Mouse (Mus musculus): ENCODE results near the gene Clps.

Clps gene

GRCm38 (mm10) chr17:28519827-28520226, 40.7 kb downstream of the Clps start:
- in situ Hi-C loops (cut with MboI, MseI): loop anchor here (5.0 to 10.0 kb wide), 3 partner anchors 33 to 305 kb away; no protein-coding TSS in a partner anchor

GRCm38 (mm10) chr17:28518615-28519071, 41.9 kb downstream of the Clps start:
- in situ Hi-C loops (cut with MboI, MseI): no loop called here

DNA sequence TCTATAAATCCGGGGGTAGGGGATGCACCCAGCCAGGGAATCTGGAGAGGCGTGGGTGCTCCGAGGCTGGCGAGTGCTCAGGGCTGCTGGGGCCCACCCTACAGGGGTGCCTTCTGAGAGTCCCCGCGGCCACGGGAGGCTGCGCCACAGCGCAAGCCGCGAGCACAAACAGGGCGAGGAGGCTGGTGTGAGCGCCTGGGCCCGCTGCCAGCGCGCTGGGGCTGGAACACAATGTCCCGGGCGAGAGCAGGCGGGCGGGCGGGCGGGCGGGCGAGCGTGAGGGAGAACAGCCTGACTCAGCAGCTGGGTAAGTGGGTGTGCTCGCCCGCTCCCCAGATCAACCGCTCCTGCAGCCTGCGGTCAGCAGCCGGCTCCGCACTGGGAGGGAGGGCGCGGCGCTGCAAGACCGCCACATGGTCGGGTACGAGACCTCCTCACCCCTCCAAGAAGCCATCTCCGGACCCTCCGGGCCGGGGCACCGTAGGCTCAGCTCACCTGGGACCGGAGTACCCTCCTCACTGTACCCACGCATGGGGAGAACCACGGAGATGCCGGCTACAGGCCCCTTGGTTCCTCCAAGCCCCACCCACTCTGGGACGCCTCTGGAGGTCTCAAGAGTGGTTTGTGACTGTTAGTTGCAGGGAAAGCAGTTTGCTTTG, 42.5 kb downstream of the Clps start:
- in situ Hi-C loops (cut with MboI, MseI): no loop called here

DNA sequence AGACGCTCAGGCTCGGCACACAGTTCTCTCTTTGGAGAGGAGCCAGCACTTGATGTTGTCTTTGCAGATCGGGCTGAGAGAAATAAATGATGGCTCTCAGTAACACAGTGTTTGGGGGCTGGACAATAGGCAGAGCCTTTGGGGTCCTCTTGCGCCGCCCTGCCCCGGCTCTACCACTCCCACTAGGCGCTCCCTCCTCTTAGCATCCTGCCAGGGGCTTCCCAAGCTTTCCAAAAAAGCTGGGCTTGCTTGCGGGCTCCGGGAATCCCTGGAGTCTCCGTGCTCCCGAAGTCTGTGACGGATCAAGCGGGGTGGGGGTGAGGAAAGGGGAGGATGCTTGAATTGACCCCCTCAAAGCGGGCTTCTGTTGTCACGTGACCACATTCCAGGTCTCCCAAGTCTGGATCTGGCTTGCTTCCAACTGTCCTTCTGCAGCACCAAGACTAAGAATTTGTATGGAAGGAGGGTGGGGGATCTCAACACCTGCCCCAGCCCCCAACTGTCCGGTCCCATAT, 43.1 kb downstream of the Clps start, which contains the start of gene Fkbp5:
Gene Fkbp5 (minus strand): TSS at position 87 of the 515 bp plus-strand sequence.
- in situ Hi-C loops (cut with MboI, MseI): no loop called here

- in situ Hi-C loops (cut with MboI, MseI): no loop called here
These were observed 43.7 kb downstream of the Clps start for GRCm38 (mm10) chr17:28516881-28517280.

DNA sequence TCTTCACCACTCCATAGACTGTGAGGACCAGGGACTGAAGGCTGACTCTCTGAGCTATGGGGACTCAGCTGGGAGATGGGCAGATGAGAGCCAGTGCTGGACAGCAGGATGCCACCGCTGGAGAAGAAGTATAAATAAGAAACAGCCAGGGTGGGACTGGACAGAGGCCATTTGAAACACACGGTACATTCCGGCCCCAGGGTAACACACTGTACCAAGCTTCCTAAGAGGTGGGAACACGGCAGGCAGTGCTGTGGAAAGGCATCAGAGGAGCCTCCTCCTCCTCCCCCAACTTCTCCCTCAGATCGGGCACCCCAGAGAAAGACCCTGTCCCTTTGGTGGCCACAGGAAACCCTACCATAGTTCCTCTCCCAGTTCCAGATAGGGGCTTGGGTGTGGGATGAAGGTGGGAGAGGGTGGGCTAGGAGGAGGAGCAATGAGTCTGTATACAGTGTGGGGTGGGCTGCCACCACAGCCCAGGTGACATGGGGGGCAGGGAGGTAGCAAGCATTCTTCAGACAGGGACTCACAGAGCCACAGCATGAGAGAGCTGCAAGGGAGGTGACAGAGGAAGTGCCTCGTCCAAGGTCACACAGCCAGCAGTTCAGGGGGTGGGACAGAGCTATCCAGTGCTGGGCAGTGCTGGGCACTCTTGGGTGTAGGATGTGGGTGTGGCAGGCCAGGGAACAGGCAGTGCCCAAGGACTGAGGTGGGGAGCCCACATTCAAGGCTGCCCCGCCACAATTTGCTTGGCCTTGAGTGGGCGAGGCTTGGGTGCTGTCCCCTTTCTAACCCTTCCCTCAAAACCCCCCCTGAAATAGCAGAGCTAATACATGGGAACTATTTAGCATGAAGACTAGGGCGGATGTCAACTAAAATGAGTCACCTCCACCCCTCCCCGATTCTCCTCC, 44.9 kb downstream of the Clps start:
- in situ Hi-C loops (cut with MboI, MseI): no loop called here

DNA sequence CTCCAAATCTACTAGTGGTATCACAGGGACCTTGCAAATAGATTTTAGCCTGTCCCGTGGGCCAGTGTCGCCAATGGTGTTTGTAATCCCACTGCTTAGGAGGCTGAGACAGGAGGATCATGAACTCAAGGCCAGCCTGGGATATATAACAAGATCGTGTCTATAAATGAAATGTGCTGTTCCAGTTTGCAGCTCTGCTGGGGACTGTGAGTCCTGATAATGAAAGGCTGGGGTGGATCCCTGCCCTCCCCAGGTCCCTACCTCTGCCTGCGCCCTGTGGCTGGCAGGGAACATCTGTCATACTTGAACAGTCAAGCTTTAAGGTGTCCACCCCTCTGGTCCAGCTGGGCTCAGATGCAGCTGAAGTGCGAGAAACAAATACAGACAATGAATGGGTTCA, 46.0 kb downstream of the Clps start:
- in situ Hi-C loops (cut with MboI, MseI): no loop called here

DNA sequence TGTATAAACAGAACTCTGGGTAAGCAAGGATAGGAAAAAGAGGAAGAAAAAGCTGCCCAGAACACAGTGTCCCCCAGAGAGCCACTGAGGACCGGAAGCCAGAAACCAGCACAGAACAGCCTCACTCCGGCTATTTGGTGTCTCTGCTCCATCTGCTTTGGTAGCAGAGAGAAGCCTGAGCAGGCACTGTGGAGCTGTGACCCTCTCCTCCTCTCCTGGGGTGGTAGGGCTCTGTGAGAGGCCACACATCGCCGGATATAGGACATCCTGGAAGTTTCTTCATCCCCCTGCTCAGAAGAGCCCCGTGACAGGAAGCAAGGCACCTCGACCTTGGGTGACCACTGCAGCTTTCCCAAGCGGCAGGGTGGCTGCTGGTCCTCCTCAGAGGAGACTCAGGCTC, 46.7 kb downstream of the Clps start:
- in situ Hi-C loops (cut with MboI, MseI): no loop called here

DNA sequence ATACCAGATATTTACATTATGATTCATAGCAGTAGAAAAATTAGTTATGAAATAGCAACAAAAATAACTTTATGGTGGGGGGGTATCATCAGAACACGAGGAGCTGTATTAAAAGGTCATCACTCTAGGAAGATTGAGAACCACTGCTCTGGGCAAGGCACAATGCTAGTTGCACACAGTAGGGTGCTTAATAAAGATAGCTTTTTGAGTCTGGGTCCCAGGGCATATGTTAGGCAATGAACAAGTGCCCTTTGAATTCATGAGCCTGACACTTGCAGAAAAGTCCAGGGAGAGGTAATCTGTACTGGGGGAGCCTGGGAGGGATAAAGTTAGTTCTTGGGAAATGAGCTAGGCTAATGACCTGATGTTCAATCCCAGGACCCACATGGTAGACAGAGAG, 47.2 kb downstream of the Clps start:
- in situ Hi-C loops (cut with MboI, MseI): no loop called here

DNA sequence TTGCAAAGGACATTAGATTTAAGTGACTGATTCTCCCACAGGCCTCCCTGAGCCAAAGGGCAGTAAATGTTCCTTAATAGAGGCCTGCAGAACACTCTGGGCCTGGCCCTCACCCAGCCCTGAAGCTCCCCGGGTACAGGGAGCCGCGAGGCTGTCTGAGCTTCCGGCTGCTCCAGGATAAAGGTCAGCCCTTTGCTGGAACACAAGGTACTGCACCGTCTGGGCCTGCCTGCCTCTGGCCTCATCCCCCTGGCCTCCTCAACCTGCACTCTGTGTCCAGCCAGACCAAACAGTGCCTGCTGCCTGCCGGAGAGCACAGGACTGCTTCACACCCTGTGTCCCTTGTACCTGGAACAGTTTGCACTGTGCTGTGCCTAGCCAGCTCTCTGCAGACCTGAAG, 47.9 kb downstream of the Clps start:
- in situ Hi-C loops (cut with MboI, MseI): no loop called here

DNA sequence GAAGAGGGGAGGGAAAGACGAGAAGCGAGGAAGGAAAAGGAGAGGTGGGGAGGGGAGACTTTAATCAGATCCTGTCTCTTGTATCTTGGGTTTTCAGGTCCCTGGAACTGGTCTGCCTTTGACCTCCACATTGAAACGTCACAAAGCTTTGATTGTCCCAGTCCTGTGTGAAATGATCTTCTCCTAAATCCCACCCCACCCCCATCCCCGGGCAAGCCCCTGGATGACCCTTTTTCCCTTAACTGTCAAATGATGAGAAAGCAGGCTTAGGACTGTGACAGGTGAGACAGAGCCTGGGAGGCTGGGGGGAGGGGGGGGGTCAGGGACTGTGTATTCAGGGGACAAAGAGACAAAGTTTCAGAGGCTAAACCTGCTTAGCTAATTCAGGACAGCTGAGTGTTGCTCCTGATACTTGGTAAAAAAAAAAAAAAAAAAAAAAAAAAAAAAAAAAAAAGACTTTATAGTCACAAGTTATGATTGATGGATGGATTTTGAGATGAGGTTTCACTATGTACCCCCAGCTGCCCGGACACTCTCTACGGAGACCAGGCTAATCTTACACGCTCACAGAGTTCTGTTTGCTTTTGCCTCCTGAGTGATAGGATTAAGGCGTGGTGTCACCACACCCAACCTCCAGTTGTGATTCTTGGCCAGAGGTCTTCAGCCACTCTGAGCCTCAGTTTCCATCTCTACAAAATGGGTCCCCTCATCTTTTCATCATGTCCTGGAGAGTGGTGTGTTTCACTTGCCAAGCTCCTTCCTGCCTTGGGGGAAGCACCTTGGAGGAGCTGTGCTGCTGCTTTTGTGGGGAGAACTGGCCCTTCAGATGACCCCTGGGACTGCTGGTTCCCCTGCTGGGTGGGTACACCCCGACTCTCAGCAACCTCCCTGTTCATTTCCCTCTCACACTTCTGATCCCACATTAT, 48.7 kb downstream of the Clps start:
- in situ Hi-C loops (cut with MboI, MseI): no loop called here

DNA sequence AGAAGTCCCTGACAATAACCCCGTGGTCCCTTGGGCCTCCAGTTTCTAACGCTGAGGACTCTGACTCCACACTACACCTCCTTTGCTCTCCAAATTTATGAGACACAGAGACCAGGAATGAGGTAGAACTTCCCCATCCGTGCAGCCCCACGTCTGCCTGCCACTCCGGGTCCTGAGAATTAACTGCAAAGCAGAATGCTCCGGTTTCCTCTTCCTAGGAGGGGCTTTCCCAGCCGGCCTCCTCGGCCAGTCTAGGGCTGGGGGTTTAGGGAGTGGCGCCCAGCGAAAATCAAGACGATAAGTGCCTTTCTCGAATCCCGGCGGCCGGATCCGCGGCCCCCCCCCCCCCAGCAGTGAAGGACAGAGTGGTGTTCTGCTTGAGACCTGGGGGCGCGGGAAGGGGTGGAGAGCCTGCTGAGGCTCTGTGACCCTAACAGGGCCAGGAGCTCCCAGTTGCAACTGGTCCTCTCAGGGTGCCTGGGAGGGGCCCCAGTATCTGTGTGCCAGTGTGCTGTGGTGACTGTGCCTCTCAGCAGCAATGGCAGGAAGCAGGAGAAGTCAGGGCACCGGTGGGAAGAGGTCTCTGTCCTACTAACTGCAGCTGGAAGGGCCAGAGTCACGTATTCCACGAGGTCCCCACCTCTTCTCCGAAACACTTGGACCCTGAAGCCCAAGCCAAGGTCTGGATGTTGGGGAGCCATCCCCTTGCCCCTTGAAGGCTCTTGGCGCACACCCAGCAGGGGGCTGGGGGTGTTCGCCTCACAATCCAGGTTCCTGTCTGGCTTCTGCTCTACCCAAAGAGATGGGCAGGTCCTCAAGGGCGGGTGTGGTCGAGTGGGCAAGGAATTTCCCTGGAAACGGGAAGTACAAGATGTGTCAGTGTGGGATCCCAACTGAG, 49.9 kb downstream of the Clps start:
- in situ Hi-C loops (cut with MboI, MseI): no loop called here
